Mouse (Mus musculus): ENCODE results near the gene Myo9a.

- TF ChIP-seq GATA1 (IDR thresholded peaks at IDR 0.05; ENCODE audit: borderline replicate concordance, low read length) (no peak), FLI1 (IDR thresholded peaks at IDR 0.05; ENCODE audit: low read length) (no peak)
Observed at GRCm38 (mm10) chr9:59930248-59930647, 179.6 kb downstream of the Myo9a start.
